Mouse (Mus musculus) liver, embryonic 15.5 days (tissue): ENCODE measurements around the gene Tulp2. TPM values are rescaled to one million over a fixed set of nuclear protein-coding genes. Genes with fewer than 3 reads are reported as not detected.
A peak's percentile ranks its signal among the peaks of the same experiment; 100 is the strongest.
"Not testable (repeated sequence)": the region's sequence is repeated elsewhere in the genome, so short reads cannot be mapped to it uniquely, and the experiment has no call there.

Experiments used
- ATAC-seq: fragments of 200-750 bp; cut with Nextera tagmentation; 2 replicates; pipeline ENCODE4 v1.8.0; 2017; ENCODE audit warnings: moderate number of reproducible peaks, mild to moderate bottlenecking, moderate library complexity; ENCODE audit not compliant: insufficient read depth
- H3K27ac ChIP-seq: fragments of 300-500 bp; sonication (generic); replicated peaks from 2 replicates; pipeline ENCODE4 v1.5.1; 2015; ENCODE audit warnings: mild to moderate bottlenecking, inconsistent platforms
- H3K27me3 ChIP-seq: fragments of 300-500 bp; sonication (generic); 2 replicates; pipeline ENCODE4 v1.6.1; 2015; ENCODE audit warnings: mild to moderate bottlenecking, inconsistent platforms
- H3K36me3 ChIP-seq: fragments of 300-500 bp; sonication (generic); replicated peaks from 2 replicates; pipeline ENCODE4 v1.6.1; 2015; ENCODE audit warnings: moderate library complexity, mild to moderate bottlenecking, inconsistent platforms
- H3K4me1 ChIP-seq: fragments of 300-500 bp; sonication (generic); replicated peaks from 2 replicates; pipeline ENCODE4 v1.6.1; 2015; ENCODE audit warnings: inconsistent platforms
- H3K4me2 ChIP-seq: fragments of 300-500 bp; sonication (generic); 2 replicates; pipeline ENCODE4 v1.6.1; 2015; ENCODE audit warnings: moderate library complexity, mild to moderate bottlenecking, inconsistent platforms
- H3K4me3 ChIP-seq: fragments of 300-500 bp; sonication (generic); replicated peaks from 2 replicates; pipeline ENCODE4 v1.5.1; 2015; ENCODE audit warnings: mild to moderate bottlenecking, inconsistent platforms
- H3K9ac ChIP-seq: fragments of 300-500 bp; sonication (generic); 2 replicates; pipeline ENCODE4 v1.6.1; 2015; ENCODE audit warnings: moderate library complexity, mild to moderate bottlenecking, inconsistent platforms
- H3K9me3 ChIP-seq: fragments of 300-500 bp; sonication (generic); replicated peaks from 2 replicates; pipeline ENCODE4 v1.6.1; 2016; ENCODE audit warnings: inconsistent platforms
- WGBS: fragments of 180-500 bp; shearing (Covaris S2); methylation state at CpG from one replicate; pipeline ENCODE4 v1.1.7; 2015; ENCODE audit warnings: mixed read lengths; ENCODE audit not compliant: insufficient replicate concordance; 5-methylcytosine and 5-hydroxymethylcytosine counted together
- polyA plus RNA-seq: library from polyadenylated mRNA; unstranded; fragments of >200 nt; fragmentation: Nextera tagmentation; extraction: Ambion mirVana; gene quantifications from 2 replicates; pipeline ENCODE4 v1.2.1, GENCODE M21; 2015

Gene Tulp2
- polyA plus RNA-seq, 1 experiment from 2014 or later = 0.58 TPM

- ATAC-seq = no peak
- no peak overlapping the region for H3K4me2 ChIP-seq
Measured at GRCm38 (mm10) chr7:45449974-45450373, 31.7 kb upstream of the Tulp2 start.

DNA sequence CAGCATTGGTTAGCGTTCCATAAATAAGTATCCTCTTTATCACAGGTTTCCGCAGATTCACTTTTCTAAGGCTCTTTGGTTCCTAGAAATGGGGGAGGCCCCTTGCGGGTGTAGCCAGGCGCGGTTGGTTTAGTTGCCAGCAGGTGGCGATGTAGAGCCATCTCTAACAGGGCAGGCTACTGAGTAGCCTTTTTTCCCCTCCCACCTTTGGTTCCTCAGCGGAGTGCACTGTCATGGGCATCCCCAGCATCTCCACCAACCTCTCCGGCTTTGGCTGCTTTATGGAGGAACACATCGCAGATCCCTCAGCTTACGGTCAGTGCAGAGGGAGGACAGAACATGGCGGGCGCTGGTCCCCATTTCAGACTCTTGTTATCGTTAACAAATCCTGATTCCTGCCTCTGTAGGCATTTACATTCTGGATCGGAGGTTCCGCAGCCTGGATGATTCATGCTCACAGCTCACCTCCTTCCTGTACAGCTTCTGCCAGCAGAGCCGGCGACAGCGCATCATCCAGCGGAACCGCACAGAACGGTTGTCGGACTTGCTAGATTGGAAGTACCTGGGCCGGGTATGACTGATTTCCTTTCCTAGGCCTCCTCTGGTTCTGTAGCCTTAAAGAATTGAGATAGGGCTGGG is 30.2 kb upstream of the Tulp2 start:
- 50% methylated on average over 23 of the region's 23 CpGs for WGBS
- peak; percentile 68 for ATAC-seq
- H3K27ac ChIP-seq = 0 out of 2 replicates have a peak overlapping the region, but pooled peaks have one; percentile 19
- no peaks in the 10 kb centered on the region for H3K27me3 ChIP-seq
- H3K4me3 ChIP-seq = 0 out of 2 replicates have a peak overlapping the region, but pooled peaks have one; percentile 1
- 0 out of 2 replicates have a peak overlapping the region, but pooled peaks have one; percentile 20 for H3K4me2 ChIP-seq
- H3K9me3 ChIP-seq = no peaks in the 10 kb centered on the region
- peaks cover 33% of the 10 kb centered on the region for H3K4me1 ChIP-seq
- no peak overlapping the region for H3K9ac ChIP-seq
- H3K36me3 ChIP-seq = peaks cover 34% of the 10 kb centered on the region

More at GRCm38 (mm10) chr7:45449974-45450373, 31.7 kb upstream of the Tulp2 start:
- no peak overlapping the region for H3K4me3 ChIP-seq
- no peak overlapping the region for H3K9ac ChIP-seq
- H3K27me3 ChIP-seq = no peaks in the 10 kb centered on the region
- no peak overlapping the region for H3K27ac ChIP-seq
- H3K9me3 ChIP-seq = no peaks in the 10 kb centered on the region
- WGBS = 79% methylated on average over 1 of the region's 1 CpGs
- peaks cover 26% of the 10 kb centered on the region for H3K4me1 ChIP-seq
- H3K36me3 ChIP-seq = peaks cover 22% of the 10 kb centered on the region

GRCm38 (mm10) chr7:45454971-45455370 is 26.7 kb upstream of the Tulp2 start:
- Histone ChIP-seq H3K9me3 (no peaks in the 10 kb centered on the region), H3K4me3 (no peak overlapping the region), H3K4me1 (peaks cover 46% of the 10 kb centered on the region), H3K36me3 (peaks cover 52% of the 10 kb centered on the region), H3K9ac (no peak overlapping the region), H3K27ac (no peak overlapping the region), H3K27me3 (no peaks in the 10 kb centered on the region), H3K4me2 (no peak overlapping the region)
- WGBS = 87% methylated on average over 15 of the region's 15 CpGs
- ATAC-seq = no peak

GRCm38 (mm10) chr7:45455932-45456696 is 25.6 kb upstream of the Tulp2 start:
- Histone ChIP-seq H3K9ac (no peak overlapping the region), H3K4me2 (peak overlapping the region; percentile 87; the same call in 1 of the 2 replicates), H3K27ac (peak overlapping the region; percentile 97), H3K9me3 (no peaks in the 10 kb centered on the region), H3K36me3 (peaks cover 52% of the 10 kb centered on the region), H3K4me3 (no peak overlapping the region), H3K27me3 (no peaks in the 10 kb centered on the region), H3K4me1 (peaks cover 55% of the 10 kb centered on the region)
- 73% methylated on average over 13 of the region's 13 CpGs for WGBS
- no peak for ATAC-seq

- no peak for ATAC-seq
- Histone ChIP-seq H3K9ac (0 out of 2 replicates have a peak overlapping the region, but pooled peaks have one; percentile 80), H3K4me1 (peaks cover 55% of the 10 kb centered on the region), H3K36me3 (peaks cover 54% of the 10 kb centered on the region), H3K27me3 (no peaks in the 10 kb centered on the region), H3K9me3 (no peaks in the 10 kb centered on the region), H3K4me3 (peak overlapping the region; percentile 76; the same call in 1 of the 2 replicates), H3K4me2 (peak overlapping the region; percentile 87), H3K27ac (peak overlapping the region; percentile 97)
- 54% methylated on average over 9 of the region's 9 CpGs for WGBS
Measured at GRCm38 (mm10) chr7:45456721-45457203, 24.9 kb upstream of the Tulp2 start.

- Histone ChIP-seq H3K27me3 (no peaks in the 10 kb centered on the region), H3K9ac (peak overlapping the region; percentile 80), H3K4me3 (peak overlapping the region; percentile 76), H3K9me3 (no peaks in the 10 kb centered on the region), H3K36me3 (peaks cover 54% of the 10 kb centered on the region), H3K27ac (peak overlapping the region; percentile 97), H3K4me2 (peak overlapping the region; percentile 87), H3K4me1 (peaks cover 55% of the 10 kb centered on the region)
- WGBS = 38% methylated on average over 10 of the region's 10 CpGs
- 0 out of 2 replicates have a peak, but pooled peaks have one; percentile 2 for ATAC-seq
Measured at GRCm38 (mm10) chr7:45457204-45458060, 24.2 kb upstream of the Tulp2 start.

DNA sequence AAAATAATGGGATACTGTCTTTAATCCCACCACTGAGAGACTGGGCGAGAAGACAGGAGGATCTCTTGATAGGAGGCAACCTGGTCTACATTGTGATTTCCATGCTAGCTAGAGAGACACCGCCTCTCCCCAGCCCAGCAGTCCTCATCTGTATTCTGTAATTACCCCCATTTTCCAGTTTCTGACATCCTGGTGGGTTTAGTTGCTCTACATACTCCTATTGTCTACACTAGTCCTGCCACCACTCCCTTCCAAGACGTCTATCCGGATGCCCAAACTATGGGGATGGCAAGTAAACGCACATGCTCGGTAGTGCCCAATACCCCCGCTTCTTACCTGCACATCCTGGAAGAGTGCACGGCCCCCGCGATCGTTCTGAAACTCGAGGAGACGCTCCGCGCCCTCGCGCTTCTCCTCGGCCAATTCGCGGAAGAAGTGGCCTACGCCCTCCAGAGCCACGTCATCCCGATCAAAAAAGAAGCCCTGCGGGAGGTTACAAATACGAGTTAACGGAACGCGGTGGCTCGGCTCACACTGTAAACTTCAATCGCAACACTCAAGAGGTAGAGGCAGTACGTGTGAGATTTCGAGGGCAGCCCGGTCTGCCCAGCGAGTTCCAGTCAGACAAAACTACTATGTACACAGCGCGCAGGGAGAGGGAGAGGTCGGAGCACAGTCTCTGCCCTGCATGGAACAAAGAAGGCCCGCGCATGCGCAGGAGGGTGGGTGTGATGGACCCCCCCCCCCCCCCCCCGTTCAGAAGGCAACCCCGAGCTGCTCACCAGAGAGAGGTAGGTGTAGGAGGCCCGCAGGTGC is 22.7 kb upstream of the Tulp2 start:
- ATAC-seq = peak; percentile 34
- peak overlapping the region; percentile 76 for H3K4me3 ChIP-seq
- peak overlapping the region; percentile 97 for H3K27ac ChIP-seq
- peak overlapping the region; percentile 87 for H3K4me2 ChIP-seq
- H3K9ac ChIP-seq = peak overlapping the region; percentile 80
- no peaks in the 10 kb centered on the region for H3K27me3 ChIP-seq
- 2% methylated on average over 43 of the region's 43 CpGs for WGBS
- peaks cover 62% of the 10 kb centered on the region for H3K4me1 ChIP-seq
- H3K36me3 ChIP-seq = peaks cover 66% of the 10 kb centered on the region
- H3K9me3 ChIP-seq = no peaks in the 10 kb centered on the region

DNA sequence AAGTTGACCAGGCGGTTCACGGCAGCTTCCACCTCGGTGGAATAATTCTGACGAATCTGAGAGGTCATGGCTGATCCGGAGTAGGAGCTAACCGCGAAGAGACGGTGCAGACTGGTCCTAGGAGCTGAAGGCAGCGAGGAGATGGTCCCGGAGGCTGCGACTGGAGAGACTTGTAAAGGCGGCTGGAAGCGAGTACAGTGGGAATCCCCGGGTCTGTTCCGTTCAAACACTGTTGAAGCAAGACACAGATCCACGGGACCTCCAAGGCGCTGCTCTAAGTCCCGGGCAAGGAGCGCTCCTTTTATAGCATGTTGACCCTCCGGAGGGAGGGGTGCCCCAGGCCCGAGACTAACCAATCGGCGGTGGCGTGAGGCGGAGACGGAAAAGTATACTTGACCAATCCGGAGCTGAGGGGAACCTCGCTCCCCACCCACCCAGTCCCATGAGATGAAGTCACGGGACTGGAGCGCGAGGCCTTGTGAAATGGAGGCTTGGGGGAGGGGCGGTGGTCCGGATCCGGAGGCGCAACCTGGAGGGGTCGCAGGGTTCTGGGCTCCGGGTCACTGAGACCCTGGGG is 22.0 kb upstream of the Tulp2 start, which contains the start of gene Ftl1:
Gene Ftl1, minus strand, starts transcription at position 321 of the 577 bp plus-strand sequence.
- under 1% methylated on average over 37 of the region's 37 CpGs for WGBS
- H3K27ac ChIP-seq = peak within 1 kb of the TSS; percentile 97
- H3K36me3 ChIP-seq = peaks cover 67% of the 10 kb centered on the region
- peaks cover 64% of the 10 kb centered on the region for H3K4me1 ChIP-seq
- peak within 1 kb of the TSS; percentile 76 for H3K4me3 ChIP-seq
- H3K27me3 ChIP-seq, H3K9me3 ChIP-seq: not testable (repeated sequence)
- H3K9ac ChIP-seq = peak within 1 kb of the TSS; percentile 80
- peak within 1 kb of the TSS; percentile 87 for H3K4me2 ChIP-seq
- ATAC-seq = peak; percentile 85

GRCm38 (mm10) chr7:45460377-45460776 is 21.3 kb upstream of the Tulp2 start:
- no peaks in the 10 kb centered on the region for H3K27me3 ChIP-seq
- H3K27ac ChIP-seq = peak overlapping the region; percentile 97
- H3K4me3 ChIP-seq = peak overlapping the region; percentile 76
- no peaks in the 10 kb centered on the region for H3K9me3 ChIP-seq
- ATAC-seq = no peak
- H3K4me1 ChIP-seq = peaks cover 70% of the 10 kb centered on the region
- H3K9ac ChIP-seq = peak overlapping the region; percentile 80
- H3K4me2 ChIP-seq = peak overlapping the region; percentile 87
- peaks cover 71% of the 10 kb centered on the region for H3K36me3 ChIP-seq
- WGBS = 36% methylated on average over 7 of the region's 7 CpGs
